Mouse (Mus musculus): ENCODE data around the gene 4930595M18Rik. TPM values are rescaled to one million over a fixed set of nuclear protein-coding genes. Genes with fewer than 3 reads are reported as not detected.

4930595M18Rik gene
- polyA plus RNA-seq (2015; fragmentation: Nextera tagmentation; extraction: Ambion mirVana), result not detected in 2 replicates

DNA sequence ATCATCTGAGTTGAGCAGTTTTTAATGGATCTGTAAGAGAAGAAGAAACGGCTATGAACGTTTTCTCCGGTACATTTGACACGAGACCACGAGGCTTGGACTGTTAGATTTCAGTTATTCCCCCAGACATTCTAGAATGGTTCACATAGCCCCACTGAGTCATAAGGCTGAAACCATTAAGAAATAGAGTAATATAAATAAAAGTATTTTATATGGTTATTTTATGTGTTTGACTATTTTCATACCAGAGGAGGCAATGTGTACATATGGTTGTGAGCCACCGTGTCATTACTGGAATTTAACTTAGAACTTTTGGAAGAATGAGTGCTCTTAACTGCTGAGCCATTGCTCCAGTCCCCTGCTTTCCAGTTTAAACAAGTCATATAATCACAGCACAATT lies at the start of gene 4930595M18Rik:
4930595M18Rik (minus strand) TSS at position 101 of the 400 bp plus-strand sequence.
- 81% methylated on average over 6 of the region's 6 CpGs for WGBS
- H3K27ac ChIP-seq, result no peak within 1 kb of the TSS
- TF ChIP-seq CTCF (IDR thresholded peaks at IDR 0.05; ENCODE audit: low read depth), result no peak

DNA sequence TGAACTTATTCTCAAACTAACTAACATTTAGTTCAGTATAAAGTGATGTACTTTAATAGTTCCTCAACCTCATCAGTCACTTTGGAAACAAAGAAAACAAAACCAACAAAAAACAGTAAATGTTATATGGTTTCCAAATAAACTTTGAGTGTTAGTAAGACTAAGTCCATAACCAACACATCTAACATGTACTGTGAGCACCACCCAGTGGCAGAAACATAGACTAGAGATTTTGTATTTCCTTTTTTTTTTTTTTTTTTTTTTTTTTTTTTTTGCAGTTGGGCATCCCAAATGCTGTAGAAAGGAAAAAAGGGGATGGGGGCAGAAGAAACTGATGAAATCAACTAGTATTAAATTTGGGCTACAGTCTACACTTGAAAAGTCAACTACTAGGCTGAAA lies 14.6 kb upstream of the 4930595M18Rik start:
- H3K9ac ChIP-seq (ENCODE audit: low read depth, low read length), result no peak overlapping the region
- H3K4me1 ChIP-seq (replicated peaks; ENCODE audit: insufficient read depth, low read length), result no peaks in the 10 kb centered on the region
- H3K27ac ChIP-seq, result no peak overlapping the region
- peak; percentile 38 for DNase-seq (ENCODE audit: low spot score)
- H3K36me3 ChIP-seq (ENCODE audit: insufficient read depth, low read length), result no peaks in the 10 kb centered on the region
- TF ChIP-seq CTCF (IDR thresholded peaks at IDR 0.05; ENCODE audit: low read depth), result peak; percentile 55
- no peaks in the 10 kb centered on the region for H3K9me3 ChIP-seq (replicated peaks; ENCODE audit: low read length)
- H3K4me2 ChIP-seq (ENCODE audit: low read length), result no peak overlapping the region
- no peak overlapping the region for H3K4me3 ChIP-seq (replicated peaks; ENCODE audit: low read depth, low read length)
- no peaks in the 10 kb centered on the region for H3K27me3 ChIP-seq (ENCODE audit: insufficient read depth, low read length)
- ATAC-seq (replicated peaks; ENCODE audit: low FRiP score, low read depth), result no peak

More for the DNA sequence above, at the start of gene 4930595M18Rik:
- DNase-seq (ENCODE audit: low spot score), result no peak
- Histone ChIP-seq H3K4me3 (replicated peaks; ENCODE audit: low read depth, low read length) (no peak within 1 kb of the TSS), H3K9ac (ENCODE audit: low read depth, low read length) (no peak within 1 kb of the TSS), H3K9me3 (replicated peaks; ENCODE audit: low read length) (no peaks in the 10 kb centered on the region), H3K4me2 (ENCODE audit: low read length) (no peak within 1 kb of the TSS), H3K36me3 (ENCODE audit: insufficient read depth, low read length) (no peaks in the 10 kb centered on the region), H3K4me1 (replicated peaks; ENCODE audit: insufficient read depth, low read length) (no peaks in the 10 kb centered on the region), H3K27me3 (ENCODE audit: insufficient read depth, low read length) (no peaks in the 10 kb centered on the region)
- ATAC-seq (replicated peaks; ENCODE audit: low FRiP score, low read depth), result no peak

Data from kidney, postnatal 0 days (tissue).